ENCODE assay signal across 15 mouse cellular contexts in the genomic region with DNA sequence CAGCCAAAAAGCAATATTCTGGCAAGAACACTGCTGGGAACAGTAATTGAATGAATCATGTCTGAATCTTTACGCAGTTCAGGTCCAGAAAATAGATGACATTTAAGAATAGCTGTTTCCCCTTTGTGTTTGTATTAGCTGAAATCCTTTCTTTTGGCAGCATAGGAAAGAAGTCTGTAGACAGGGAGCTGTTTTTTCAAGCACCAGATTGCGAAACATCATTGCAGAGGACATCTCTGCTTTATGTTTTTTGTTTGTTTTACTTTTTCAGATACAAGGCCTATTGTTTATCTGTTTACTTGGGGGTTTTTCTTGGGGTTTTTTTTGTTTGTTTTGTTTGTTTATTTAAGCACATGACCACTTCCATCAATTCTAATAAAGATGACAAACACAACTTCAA.
"Had no signal": no experiment of that assay in that cellular context is flagged by ENCODE, and none has a peak within 500 bp of the region (broad histone marks: within the 10 kb centered on the region; RNA-seq: fewer than 3 reads in every experiment).

No protein-coding gene starts in this region.

- H3K27ac ChIP-seq: limb, embryonic 15.5 days; liver, embryonic 12.5 days; lung, embryonic 15.5 days; neural tube, embryonic 12.5 days; stomach, embryonic 15.5 days had no signal

- H3K36me3 ChIP-seq: limb, embryonic 15.5 days; liver, embryonic 12.5 days; lung, embryonic 15.5 days; neural tube, embryonic 12.5 days; stomach, embryonic 15.5 days had no signal

- H3K27me3 ChIP-seq: limb, embryonic 15.5 days; liver, embryonic 12.5 days; lung, embryonic 15.5 days; neural tube, embryonic 12.5 days; stomach, embryonic 15.5 days had no signal

- H3K9me3 ChIP-seq: limb, embryonic 15.5 days; liver, embryonic 12.5 days; lung, embryonic 15.5 days; neural tube, embryonic 12.5 days; stomach, embryonic 15.5 days had no signal

- DNase-seq: kidney, adult 8-10 months; kidney, postnatal 36 days; layer of hippocampus, adult 9-11 months; layer of hippocampus, postnatal 36 days; lung, postnatal 14 days; midbrain, embryonic 14.5 days; retina, postnatal 1 day; right cerebral cortex, postnatal 4 days; spleen, adult 18-20 months; thymus, postnatal 4 days had no signal

- H3K4me1 ChIP-seq: limb, embryonic 15.5 days; liver, embryonic 12.5 days; lung, embryonic 15.5 days; neural tube, embryonic 12.5 days; stomach, embryonic 15.5 days had no signal

- H3K4me3 ChIP-seq: limb, embryonic 15.5 days; liver, embryonic 12.5 days; lung, embryonic 15.5 days; neural tube, embryonic 12.5 days; stomach, embryonic 15.5 days had no signal

- H3K9ac ChIP-seq: limb, embryonic 15.5 days; liver, embryonic 12.5 days; lung, embryonic 15.5 days; neural tube, embryonic 12.5 days; stomach, embryonic 15.5 days had no signal

- H3K4me2 ChIP-seq: limb, embryonic 15.5 days; liver, embryonic 12.5 days; lung, embryonic 15.5 days; neural tube, embryonic 12.5 days; stomach, embryonic 15.5 days had no signal

- ATAC-seq: liver, embryonic 12.5 days had no signal
